Mouse (Mus musculus) forebrain, embryonic 13.5 days (tissue): ENCODE measurements at regions not wholly inside any gene's neighbourhood (a gene's known extent, or its start where the extent isn't known, plus 50 kb on each side); places are given as distances from the start of the nearest gene placed in this dataset.

Experiments used
- ATAC-seq: fragments of 200-750 bp; cut with Nextera tagmentation; 2 replicates; pipeline ENCODE4 v1.8.0; 2017
- H3K27ac ChIP-seq: fragments of 300-500 bp; sonication (generic); 2 replicates; pipeline ENCODE4 v1.5.1; 2015; ENCODE audit warnings: inconsistent platforms, mild to moderate bottlenecking, moderate library complexity
- H3K27me3 ChIP-seq: fragments of 300-500 bp; sonication (generic); 2 replicates; pipeline ENCODE4 v1.6.1; 2015; ENCODE audit warnings: mild to moderate bottlenecking, inconsistent platforms
- H3K36me3 ChIP-seq: fragments of 300-500 bp; sonication (generic); 2 replicates; pipeline ENCODE4 v1.6.1; 2015; ENCODE audit warnings: mild to moderate bottlenecking, inconsistent platforms; ENCODE audit not compliant: poor library complexity, severe bottlenecking
- H3K4me1 ChIP-seq: fragments of 300-500 bp; sonication (generic); 2 replicates; pipeline ENCODE4 v1.6.1; 2015; ENCODE audit warnings: inconsistent platforms
- H3K4me2 ChIP-seq: fragments of 300-500 bp; sonication (generic); 2 replicates; pipeline ENCODE4 v1.6.1; 2015; ENCODE audit warnings: inconsistent platforms, mild to moderate bottlenecking, moderate library complexity
- H3K4me3 ChIP-seq: fragments of 300-500 bp; sonication (generic); 2 replicates; pipeline ENCODE4 v1.5.1; 2015; ENCODE audit warnings: mild to moderate bottlenecking, inconsistent platforms
- H3K9ac ChIP-seq: fragments of 300-500 bp; sonication (generic); 2 replicates; pipeline ENCODE4 v1.6.1; 2015; ENCODE audit warnings: mild to moderate bottlenecking, inconsistent platforms
- H3K9me3 ChIP-seq: fragments of 300-500 bp; sonication (generic); replicated peaks from 2 replicates; pipeline ENCODE4 v1.6.1; 2016; ENCODE audit warnings: inconsistent platforms
- WGBS: fragments of 180-500 bp; shearing (Covaris S2); methylation state at CpG from one replicate; pipeline ENCODE4 v1.1.7; 2015; 5-methylcytosine and 5-hydroxymethylcytosine counted together

GRCm38 (mm10) chr13:110991121-110991520, 263.7 kb upstream of the Actbl2 start:
- no peaks in the 10 kb centered on the region for H3K4me1 ChIP-seq
- H3K9ac ChIP-seq, result no peak overlapping the region
- H3K36me3 ChIP-seq, result no peaks in the 10 kb centered on the region
- no peak overlapping the region for H3K4me2 ChIP-seq
- H3K9me3 ChIP-seq, result no peaks in the 10 kb centered on the region
- no peak overlapping the region for H3K27ac ChIP-seq
- H3K27me3 ChIP-seq, result no peaks in the 10 kb centered on the region
- 95% methylated on average over 2 of the region's 2 CpGs for WGBS
- ATAC-seq, result no peak
- H3K4me3 ChIP-seq, result no peak overlapping the region

- Histone ChIP-seq H3K9me3 (no peaks in the 10 kb centered on the region), H3K4me3 (no peak overlapping the region), H3K4me1 (no peaks in the 10 kb centered on the region), H3K27me3 (no peaks in the 10 kb centered on the region), H3K27ac (no peak overlapping the region), H3K36me3 (no peaks in the 10 kb centered on the region), H3K9ac (no peak overlapping the region), H3K4me2 (no peak overlapping the region)
- ATAC-seq, result no peak
- whole genome bisulfite sequencing, result 89% methylated on average over 3 of the region's 3 CpGs
Measured at GRCm38 (mm10) chr13:110994596-110994995, 260.2 kb upstream of the Actbl2 start.

GRCm38 (mm10) chr13:111002670-111003069, 252.1 kb upstream of the Actbl2 start:
- no peaks in the 10 kb centered on the region for H3K9me3 ChIP-seq
- H3K4me1 ChIP-seq, result no peaks in the 10 kb centered on the region
- no peaks in the 10 kb centered on the region for H3K36me3 ChIP-seq
- WGBS, result 79% methylated on average over 4 of the region's 4 CpGs
- H3K27ac ChIP-seq, result no peak overlapping the region
- no peak overlapping the region for H3K9ac ChIP-seq
- no peaks in the 10 kb centered on the region for H3K27me3 ChIP-seq
- H3K4me2 ChIP-seq, result no peak overlapping the region
- no peak overlapping the region for H3K4me3 ChIP-seq
- no peak for ATAC-seq

- 77% methylated on average over 4 of the region's 4 CpGs for WGBS
- H3K27me3 ChIP-seq, result no peaks in the 10 kb centered on the region
- no peaks in the 10 kb centered on the region for H3K9me3 ChIP-seq
- H3K4me2 ChIP-seq, result no peak overlapping the region
- H3K9ac ChIP-seq, result no peak overlapping the region
- no peaks in the 10 kb centered on the region for H3K4me1 ChIP-seq
- H3K27ac ChIP-seq, result no peak overlapping the region
- no peaks in the 10 kb centered on the region for H3K36me3 ChIP-seq
- ATAC-seq, result no peak
- H3K4me3 ChIP-seq, result no peak overlapping the region
Measured at GRCm38 (mm10) chr13:111014142-111014541, 240.7 kb upstream of the Actbl2 start.

- H3K9me3 ChIP-seq, result no peaks in the 10 kb centered on the region
- H3K36me3 ChIP-seq, result no peaks in the 10 kb centered on the region
- no peaks in the 10 kb centered on the region for H3K4me1 ChIP-seq
- no peak for ATAC-seq
- H3K4me3 ChIP-seq, result no peak overlapping the region
- no peak overlapping the region for H3K9ac ChIP-seq
- H3K27me3 ChIP-seq, result no peaks in the 10 kb centered on the region
- no peak overlapping the region for H3K27ac ChIP-seq
- H3K4me2 ChIP-seq, result no peak overlapping the region
- 68% methylated on average over 2 of the region's 2 CpGs for WGBS
Measured at GRCm38 (mm10) chr13:111030111-111030510, 224.7 kb upstream of the Actbl2 start.

GRCm38 (mm10) chr13:111031633-111032032, 223.2 kb upstream of the Actbl2 start:
- no peak overlapping the region for H3K9ac ChIP-seq
- no peaks in the 10 kb centered on the region for H3K27me3 ChIP-seq
- no peak overlapping the region for H3K4me2 ChIP-seq
- ATAC-seq, result no peak
- WGBS, result 87% methylated on average over 1 of the region's 1 CpGs
- no peak overlapping the region for H3K4me3 ChIP-seq
- no peaks in the 10 kb centered on the region for H3K4me1 ChIP-seq
- H3K9me3 ChIP-seq, result no peaks in the 10 kb centered on the region
- H3K36me3 ChIP-seq, result no peaks in the 10 kb centered on the region
- H3K27ac ChIP-seq, result no peak overlapping the region

- Histone ChIP-seq H3K4me1 (no peaks in the 10 kb centered on the region), H3K4me2 (no peak overlapping the region), H3K9ac (no peak overlapping the region), H3K9me3 (no peaks in the 10 kb centered on the region), H3K27ac (no peak overlapping the region), H3K4me3 (no peak overlapping the region), H3K27me3 (no peaks in the 10 kb centered on the region), H3K36me3 (no peaks in the 10 kb centered on the region)
- WGBS, result 81% methylated on average over 2 of the region's 2 CpGs
- no peak for ATAC-seq
Measured at GRCm38 (mm10) chr13:111043637-111044036, 211.2 kb upstream of the Actbl2 start.

- H3K27me3 ChIP-seq, result no peaks in the 10 kb centered on the region
- H3K9ac ChIP-seq, result no peak overlapping the region
- no peak overlapping the region for H3K4me2 ChIP-seq
- no peaks in the 10 kb centered on the region for H3K9me3 ChIP-seq
- H3K27ac ChIP-seq, result no peak overlapping the region
- no peaks in the 10 kb centered on the region for H3K4me1 ChIP-seq
- H3K36me3 ChIP-seq, result no peaks in the 10 kb centered on the region
- WGBS, result 68% methylated on average over 10 of the region's 10 CpGs
- no peak overlapping the region for H3K4me3 ChIP-seq
- no peak for ATAC-seq
Measured at GRCm38 (mm10) chr13:111044328-111045002, 210.3 kb upstream of the Actbl2 start.

- H3K27ac ChIP-seq, result no peak overlapping the region
- ATAC-seq, result no peak
- H3K4me2 ChIP-seq, result no peak overlapping the region
- H3K9me3 ChIP-seq, result no peaks in the 10 kb centered on the region
- no peaks in the 10 kb centered on the region for H3K36me3 ChIP-seq
- no peaks in the 10 kb centered on the region for H3K4me1 ChIP-seq
- H3K4me3 ChIP-seq, result no peak overlapping the region
- no peaks in the 10 kb centered on the region for H3K27me3 ChIP-seq
- H3K9ac ChIP-seq, result no peak overlapping the region
- 36% methylated on average over 6 of the region's 6 CpGs for WGBS
Measured at GRCm38 (mm10) chr13:111050097-111050496, 204.7 kb upstream of the Actbl2 start.

GRCm38 (mm10) chr13:111055817-111056216, 199.0 kb upstream of the Actbl2 start:
- 83% methylated on average over 2 of the region's 2 CpGs for WGBS
- Histone ChIP-seq H3K27ac (no peak overlapping the region), H3K4me3 (no peak overlapping the region), H3K27me3 (no peaks in the 10 kb centered on the region), H3K4me2 (no peak overlapping the region), H3K4me1 (no peaks in the 10 kb centered on the region), H3K9me3 (no peaks in the 10 kb centered on the region), H3K36me3 (no peaks in the 10 kb centered on the region), H3K9ac (no peak overlapping the region)
- ATAC-seq, result no peak

GRCm38 (mm10) chr13:111087753-111088152, 167.1 kb upstream of the Actbl2 start:
- ATAC-seq, result no peak
- Histone ChIP-seq H3K27me3 (no peaks in the 10 kb centered on the region), H3K4me2 (no peak overlapping the region), H3K4me3 (no peak overlapping the region), H3K9ac (no peak overlapping the region), H3K4me1 (no peaks in the 10 kb centered on the region), H3K9me3 (no peaks in the 10 kb centered on the region), H3K36me3 (no peaks in the 10 kb centered on the region), H3K27ac (no peak overlapping the region)
- WGBS, result 90% methylated on average over 2 of the region's 2 CpGs

- H3K27ac ChIP-seq, result no peak overlapping the region
- H3K9me3 ChIP-seq, result no peaks in the 10 kb centered on the region
- H3K9ac ChIP-seq, result no peak overlapping the region
- no peaks in the 10 kb centered on the region for H3K36me3 ChIP-seq
- H3K4me1 ChIP-seq, result no peaks in the 10 kb centered on the region
- WGBS, result 92% methylated on average over 5 of the region's 5 CpGs
- no peak overlapping the region for H3K4me2 ChIP-seq
- no peak for ATAC-seq
- no peaks in the 10 kb centered on the region for H3K27me3 ChIP-seq
- no peak overlapping the region for H3K4me3 ChIP-seq
Measured at GRCm38 (mm10) chr13:111096071-111096470, 158.7 kb upstream of the Actbl2 start.

GRCm38 (mm10) chr13:111097336-111097735, 157.5 kb upstream of the Actbl2 start:
- H3K27ac ChIP-seq, result no peak overlapping the region
- no peak overlapping the region for H3K4me2 ChIP-seq
- H3K4me3 ChIP-seq, result no peak overlapping the region
- H3K27me3 ChIP-seq, result no peaks in the 10 kb centered on the region
- no peak for ATAC-seq
- H3K4me1 ChIP-seq, result no peaks in the 10 kb centered on the region
- WGBS, result 89% methylated on average over 4 of the region's 4 CpGs
- H3K9me3 ChIP-seq, result no peaks in the 10 kb centered on the region
- no peak overlapping the region for H3K9ac ChIP-seq
- no peaks in the 10 kb centered on the region for H3K36me3 ChIP-seq
